Mouse (Mus musculus) thymus, adult 2 months (tissue): ENCODE measurements around the gene Ndufb10.

Experiments used
- CTCF ChIP-seq: fragments of 200-500 bp; IDR thresholded peaks from 2 replicates; pipeline ENCODE4 v1.5.1; 2012; ENCODE audit warnings: mild to moderate bottlenecking, control low read depth, low read length, moderate library complexity, borderline replicate concordance; ENCODE audit not compliant: control insufficient read depth, poor library complexity, insufficient read depth; ENCODE audit errors: extremely low read depth
- POLR2A ChIP-seq: fragments of 200-500 bp; IDR thresholded peaks from 2 replicates; pipeline ENCODE4 v1.6.1; 2012; ENCODE audit warnings: mild to moderate bottlenecking, low read length, control low read depth, moderate library complexity; ENCODE audit not compliant: control insufficient read depth, poor library complexity, insufficient read depth; ENCODE audit errors: extremely low read depth

GRCm38 (mm10) chr17:24744381-24744780 lies 20.1 kb upstream of the Ndufb10 start:
- TF ChIP-seq POLR2A: no peak
- no peak for TF ChIP-seq CTCF
